Mouse (Mus musculus) left cerebral cortex, adult 9 months (tissue): ENCODE data around the gene Lin28a.
A peak's percentile ranks its signal among the peaks of the same experiment; 100 is the strongest.
"Not testable (repeated sequence)": the region's sequence is repeated elsewhere in the genome, so short reads cannot be mapped to it uniquely, and the experiment has no call there.

Experiments used
- DNase-seq, 2 experiments: peaks; one replicate each; pipeline ENCODE4 v3.0.0; 2022; ENCODE audit warnings: low spot score in 2 of 2

Lin28a gene

GRCm38 (mm10) chr4:134019210-134019609 lies 569 bp upstream of the Lin28a start:
- DNase-seq: no peak

GRCm38 (mm10) chr4:134018038-134018778 lies 433 bp downstream of the Lin28a start:
- DNase-seq: no peak

- no peak for DNase-seq
These were observed 1.3 kb downstream of the Lin28a start for GRCm38 (mm10) chr4:134017201-134017865.

- DNase-seq: no peak
These were observed 1.9 kb downstream of the Lin28a start for GRCm38 (mm10) chr4:134016767-134017166.

GRCm38 (mm10) chr4:134016208-134016607 lies 2.4 kb downstream of the Lin28a start:
- no peak for DNase-seq

GRCm38 (mm10) chr4:134012858-134013528 lies 5.6 kb downstream of the Lin28a start:
- DNase-seq: no peak

- no peak for DNase-seq
These were observed 6.9 kb downstream of the Lin28a start for GRCm38 (mm10) chr4:134011450-134012414.

- no peak for DNase-seq
These were observed 8.9 kb downstream of the Lin28a start for GRCm38 (mm10) chr4:134009709-134010108.

GRCm38 (mm10) chr4:134006845-134007244 lies 11.8 kb downstream of the Lin28a start:
- DNase-seq: no peak

- DNase-seq: no peak
These were observed 12.9 kb downstream of the Lin28a start for GRCm38 (mm10) chr4:134005581-134006358.

GRCm38 (mm10) chr4:134002903-134003302 lies 15.7 kb downstream of the Lin28a start:
- DNase-seq: no peak

GRCm38 (mm10) chr4:134002246-134002645 lies 16.4 kb downstream of the Lin28a start:
- no peak for DNase-seq

- DNase-seq: no peak
These were observed 16.9 kb downstream of the Lin28a start for GRCm38 (mm10) chr4:134001710-134002109.

GRCm38 (mm10) chr4:134000466-134001438 lies 17.9 kb downstream of the Lin28a start, which contains the start of gene Dhdds:
TSS of gene Dhdds (minus strand) at chr4:134000918.
- peak; percentile 88 to 96 for DNase-seq

- DNase-seq: no peak
These were observed 23.9 kb downstream of the Lin28a start for GRCm38 (mm10) chr4:133994697-133995096.

GRCm38 (mm10) chr4:133991087-133991660 lies 27.5 kb downstream of the Lin28a start:
- DNase-seq: no peak

- no peak for DNase-seq
These were observed 28.6 kb downstream of the Lin28a start for GRCm38 (mm10) chr4:133990035-133990434.

- DNase-seq: not testable (repeated sequence)
These were observed 30.4 kb downstream of the Lin28a start for GRCm38 (mm10) chr4:133988289-133988688.

GRCm38 (mm10) chr4:133982936-133983335 lies 35.7 kb downstream of the Lin28a start:
- no peak for DNase-seq
